Mouse (Mus musculus) E14TG2a.4 (cell line): ENCODE results near the gene Fth1.

ENCODE experiments used
- CTCF ChIP-seq: conservative IDR thresholded peaks from 2 replicates; pipeline ENCODE4 v1.5.1; 2014; ENCODE audit warnings: low read length
- NANOG ChIP-seq: IDR thresholded peaks from 2 replicates; pipeline ENCODE4 v1.6.1; 2014; ENCODE audit warnings: borderline replicate concordance, low read length, mixed read lengths

GRCm38 (mm10) chr19:9982852-9983542, 2.6 kb downstream of the Fth1 start:
- TF ChIP-seq CTCF (no peak), NANOG (no peak)
